Mouse (Mus musculus): ENCODE data around the gene Slc26a8.

Slc26a8 gene

GRCm38 (mm10) chr17:28640113-28640512, 49.9 kb downstream of the Slc26a8 start:
- DNase-seq (ENCODE audit: low spot score): no peak

- no peak for DNase-seq (ENCODE audit: low spot score)
Observed at GRCm38 (mm10) chr17:28637711-28638690, 52.0 kb downstream of the Slc26a8 start.

GRCm38 (mm10) chr17:28635842-28636241, 54.2 kb downstream of the Slc26a8 start:
- DNase-seq (ENCODE audit: low spot score): no peak

GRCm38 (mm10) chr17:28629125-28629524, 60.9 kb downstream of the Slc26a8 start:
- no peak for DNase-seq (ENCODE audit: low spot score)

- DNase-seq (ENCODE audit: low spot score): no peak
Observed at GRCm38 (mm10) chr17:28628248-28629124, 61.5 kb downstream of the Slc26a8 start.

GRCm38 (mm10) chr17:28626937-28627336, 63.1 kb downstream of the Slc26a8 start:
- no peak for DNase-seq (ENCODE audit: low spot score)

- no peak for DNase-seq (ENCODE audit: low spot score)
Observed at GRCm38 (mm10) chr17:28625327-28625726, 64.7 kb downstream of the Slc26a8 start.

- no peak for DNase-seq (ENCODE audit: low spot score)
Observed at GRCm38 (mm10) chr17:28624841-28625240, 65.2 kb downstream of the Slc26a8 start.

GRCm38 (mm10) chr17:28622300-28622759, 67.7 kb downstream of the Slc26a8 start, which contains the start of gene Srpk1:
Gene Srpk1, minus strand, starts transcription at chr17:28622709.
- peak; percentile 93 for DNase-seq (ENCODE audit: low spot score)

- DNase-seq (ENCODE audit: low spot score): peak; percentile 67
Observed at GRCm38 (mm10) chr17:28621381-28622299, 68.4 kb downstream of the Slc26a8 start.

- no peak for DNase-seq (ENCODE audit: low spot score)
Observed at GRCm38 (mm10) chr17:28618775-28619174, 71.3 kb downstream of the Slc26a8 start.

- DNase-seq (ENCODE audit: low spot score): peak; percentile 10
Observed at GRCm38 (mm10) chr17:28618124-28618523, 71.9 kb downstream of the Slc26a8 start.

- no peak for DNase-seq (ENCODE audit: low spot score)
Observed at GRCm38 (mm10) chr17:28617636-28618035, 72.4 kb downstream of the Slc26a8 start.

GRCm38 (mm10) chr17:28615332-28615731, 74.7 kb downstream of the Slc26a8 start:
- no peak for DNase-seq (ENCODE audit: low spot score)

GRCm38 (mm10) chr17:28613096-28613495, 76.9 kb downstream of the Slc26a8 start:
- no peak for DNase-seq (ENCODE audit: low spot score)

GRCm38 (mm10) chr17:28612603-28613002, 77.4 kb downstream of the Slc26a8 start:
- DNase-seq (ENCODE audit: low spot score): no peak

- no peak for DNase-seq (ENCODE audit: low spot score)
Observed at GRCm38 (mm10) chr17:28609543-28609942, 80.5 kb downstream of the Slc26a8 start.

GRCm38 (mm10) chr17:28601557-28602250, 88.3 kb downstream of the Slc26a8 start:
- no peak for DNase-seq (ENCODE audit: low spot score)

- no peak for DNase-seq (ENCODE audit: low spot score)
Observed at GRCm38 (mm10) chr17:28600780-28601179, 89.3 kb downstream of the Slc26a8 start.

- no peak for DNase-seq (ENCODE audit: low spot score)
Observed at GRCm38 (mm10) chr17:28593965-28594364, 96.1 kb downstream of the Slc26a8 start.

GRCm38 (mm10) chr17:28592998-28593397, 97.0 kb downstream of the Slc26a8 start:
- peak; percentile 84 for DNase-seq (ENCODE audit: low spot score)
